Mouse (Mus musculus): ENCODE results near the gene Irs1. TPM values are rescaled to one million over a fixed set of nuclear protein-coding genes. Genes with fewer than 3 reads are reported as not detected.

The Irs1 gene
- polyA plus RNA-seq, 1 experiment from 2014 or later, result 6.3 TPM

DNA sequence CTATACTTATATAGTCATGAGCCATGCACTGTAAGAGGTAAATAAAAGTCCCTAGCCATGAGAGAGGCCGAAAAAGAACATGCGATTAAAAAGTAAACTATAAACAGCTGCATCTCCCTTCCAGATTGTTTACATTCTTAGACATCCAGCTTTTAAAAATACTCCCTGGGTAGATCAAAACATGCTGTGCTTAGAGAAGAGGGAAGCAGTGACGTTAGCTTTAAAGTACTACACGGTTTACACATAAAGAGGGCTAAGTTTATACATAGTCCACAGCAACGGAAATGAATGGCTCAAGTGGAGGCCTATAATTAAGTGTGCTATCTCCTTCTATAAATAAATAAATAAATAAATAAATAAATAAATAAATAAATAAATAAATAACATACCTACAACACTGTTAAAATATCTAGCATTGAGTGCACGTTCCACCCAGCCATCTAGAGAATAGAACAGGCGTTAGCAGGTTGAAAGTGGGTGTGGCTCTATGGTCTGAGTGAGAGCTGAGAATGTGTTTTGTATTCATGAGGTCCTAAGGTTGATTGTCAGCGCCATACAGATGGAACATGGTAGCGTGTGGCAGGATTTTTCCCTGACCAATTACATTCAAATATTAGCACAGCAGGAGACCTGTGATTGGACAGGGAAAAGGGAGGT is 37.3 kb downstream of the Irs1 start:
- DNase-seq (ENCODE audit: low spot score), result no peak
- 85% methylated on average over 9 of the region's 9 CpGs for WGBS
- Histone ChIP-seq H3K27ac (ENCODE audit: low read depth, low read length) (no peak overlapping the region), H3K36me3 (ENCODE audit: control insufficient read depth, insufficient read depth, low read length) (0 out of 2 replicates have a peak, but pooled peaks cover 2% of the 10 kb centered on the region), H3K4me3 (ENCODE audit: low read depth, low read length) (no peak overlapping the region), H3K9me3 (replicated peaks; ENCODE audit: control insufficient read depth, low read length) (no peaks in the 10 kb centered on the region), H3K4me2 (ENCODE audit: low read length) (no peak overlapping the region), H3K27me3 (replicated peaks; ENCODE audit: control insufficient read depth, insufficient read depth, low read length) (no peaks in the 10 kb centered on the region), H3K9ac (ENCODE audit: low read length) (no peak overlapping the region), H3K4me1 (ENCODE audit: control insufficient read depth, insufficient read depth, low read length) (no peaks in the 10 kb centered on the region)
- no peak; the same call in 1 of the 2 replicates for ATAC-seq

DNA sequence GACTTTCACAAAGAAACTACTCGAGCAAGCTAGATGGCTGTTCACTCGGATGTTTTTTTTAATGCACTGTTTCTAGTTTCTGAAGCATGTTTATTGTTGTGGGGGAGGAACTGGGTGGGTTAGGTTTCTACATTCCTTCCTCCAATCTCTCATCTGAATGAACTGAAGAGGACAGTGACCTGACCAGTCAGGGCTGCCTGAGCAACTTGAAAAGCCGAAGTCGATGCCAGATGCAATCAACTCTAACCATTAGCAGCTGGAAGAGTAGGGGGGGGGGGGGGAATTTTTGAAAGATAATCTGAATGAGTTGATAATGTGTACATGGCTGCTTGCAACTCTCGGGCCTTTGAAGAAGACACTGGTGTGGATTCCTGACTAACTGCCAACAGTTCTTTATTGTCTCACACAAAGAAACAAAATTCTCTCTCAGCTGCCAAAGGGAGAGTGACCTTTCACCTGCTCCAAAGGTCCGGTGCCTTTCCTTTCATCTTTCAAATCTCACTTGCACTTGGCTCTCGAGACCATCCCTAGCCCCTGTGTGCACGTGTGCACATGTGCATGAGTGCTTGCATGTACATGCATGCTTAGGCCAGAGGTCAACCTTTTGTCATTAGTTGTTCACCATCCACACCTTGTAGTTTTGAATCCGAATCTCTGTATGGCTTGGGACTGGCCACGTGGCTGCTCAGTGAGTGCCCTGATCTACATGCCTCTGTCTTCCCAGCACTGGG is 43.8 kb downstream of the Irs1 start:
- WGBS, result 77% methylated on average over 10 of the region's 10 CpGs
- Histone ChIP-seq H3K4me3 (ENCODE audit: low read depth, low read length) (no peak overlapping the region), H3K4me2 (ENCODE audit: low read length) (no peak overlapping the region), H3K27ac (ENCODE audit: low read depth, low read length) (no peak overlapping the region), H3K36me3 (ENCODE audit: control insufficient read depth, insufficient read depth, low read length) (0 out of 2 replicates have a peak, but pooled peaks cover 2% of the 10 kb centered on the region), H3K9me3 (replicated peaks; ENCODE audit: control insufficient read depth, low read length) (no peaks in the 10 kb centered on the region), H3K9ac (ENCODE audit: low read length) (no peak overlapping the region), H3K27me3 (replicated peaks; ENCODE audit: control insufficient read depth, insufficient read depth, low read length) (no peaks in the 10 kb centered on the region), H3K4me1 (ENCODE audit: control insufficient read depth, insufficient read depth, low read length) (0 out of 2 replicates have a peak, but pooled peaks cover 5% of the 10 kb centered on the region)
- ATAC-seq (no peak), DNase-seq (ENCODE audit: low spot score) (no peak)

DNA sequence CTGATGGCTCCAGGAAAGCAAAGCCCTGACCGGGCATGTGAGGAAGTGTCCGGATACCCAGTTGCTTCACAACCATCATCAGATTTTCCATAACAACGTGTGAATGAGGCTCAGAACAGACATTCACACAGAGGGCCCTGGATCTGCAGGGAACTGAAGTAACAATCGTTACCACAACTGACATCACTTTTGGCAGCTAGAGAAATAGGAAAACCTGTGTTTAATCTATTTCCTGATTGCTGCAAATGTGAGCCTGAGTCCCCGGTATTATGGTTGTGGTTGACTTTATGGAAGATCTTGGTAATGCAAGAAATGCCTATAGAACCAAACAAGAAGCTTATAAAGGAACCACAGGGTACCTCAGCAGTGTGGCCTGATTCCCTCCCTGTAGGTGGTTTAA is 46.2 kb downstream of the Irs1 start:
- 80% methylated on average over 5 of the region's 5 CpGs for WGBS

DNA sequence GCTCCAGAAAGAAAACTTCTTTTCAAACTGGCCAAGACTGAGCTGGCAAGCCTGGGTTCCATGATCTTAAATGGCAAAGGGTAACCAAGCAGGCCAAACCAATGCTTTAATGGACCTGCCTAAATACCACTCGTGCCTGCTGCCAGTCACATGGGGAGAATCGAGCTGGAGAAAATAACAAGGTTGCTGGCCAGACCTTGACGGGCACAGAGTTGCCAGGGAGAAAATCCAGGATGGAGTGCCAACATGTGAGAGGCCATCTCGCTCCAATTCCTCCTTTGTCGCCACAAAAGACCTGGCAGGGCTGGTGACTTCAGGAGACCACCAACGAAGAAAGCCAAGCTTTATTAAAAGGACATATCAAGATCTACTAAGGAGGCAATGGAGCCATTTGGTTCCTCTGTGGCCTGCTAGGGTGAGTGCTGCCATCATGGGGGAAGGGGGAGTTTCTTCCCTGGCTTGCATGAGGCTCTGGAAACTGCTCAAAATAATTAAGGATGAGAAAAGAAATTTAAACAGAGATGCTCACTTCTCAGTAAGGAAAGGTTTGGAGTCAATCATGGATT is 47.9 kb downstream of the Irs1 start:
- Histone ChIP-seq H3K4me2 (ENCODE audit: low read length) (no peak overlapping the region), H3K9me3 (replicated peaks; ENCODE audit: control insufficient read depth, low read length) (no peaks in the 10 kb centered on the region), H3K27ac (ENCODE audit: low read depth, low read length) (no peak overlapping the region), H3K4me1 (ENCODE audit: control insufficient read depth, insufficient read depth, low read length) (0 out of 2 replicates have a peak, but pooled peaks cover 5% of the 10 kb centered on the region), H3K9ac (ENCODE audit: low read length) (no peak overlapping the region), H3K27me3 (replicated peaks; ENCODE audit: control insufficient read depth, insufficient read depth, low read length) (no peaks in the 10 kb centered on the region), H3K36me3 (ENCODE audit: control insufficient read depth, insufficient read depth, low read length) (peaks cover 4% of the 10 kb centered on the region; the same call in 1 of the 2 replicates), H3K4me3 (ENCODE audit: low read depth, low read length) (no peak overlapping the region)
- DNase-seq (ENCODE audit: low spot score), result peak; percentile 60
- ATAC-seq, result peak; percentile 70; the same call in 1 of the 2 replicates
- WGBS, result 63% methylated on average over 6 of the region's 6 CpGs

More for the DNA sequence above, 46.2 kb downstream of the Irs1 start:
- H3K4me3 ChIP-seq (ENCODE audit: low read depth, low read length), result no peak overlapping the region
- no peak overlapping the region for H3K9ac ChIP-seq (ENCODE audit: low read length)
- ATAC-seq (no peak), DNase-seq (ENCODE audit: low spot score) (no peak)
- H3K36me3 ChIP-seq (ENCODE audit: control insufficient read depth, insufficient read depth, low read length), result no peaks in the 10 kb centered on the region
- H3K27me3 ChIP-seq (replicated peaks; ENCODE audit: control insufficient read depth, insufficient read depth, low read length), result no peaks in the 10 kb centered on the region
- H3K4me2 ChIP-seq (ENCODE audit: low read length), result no peak overlapping the region
- H3K27ac ChIP-seq (ENCODE audit: low read depth, low read length), result no peak overlapping the region
- 0 out of 2 replicates have a peak, but pooled peaks cover 5% of the 10 kb centered on the region for H3K4me1 ChIP-seq (ENCODE audit: control insufficient read depth, insufficient read depth, low read length)
- H3K9me3 ChIP-seq (replicated peaks; ENCODE audit: control insufficient read depth, low read length), result no peaks in the 10 kb centered on the region

DNA sequence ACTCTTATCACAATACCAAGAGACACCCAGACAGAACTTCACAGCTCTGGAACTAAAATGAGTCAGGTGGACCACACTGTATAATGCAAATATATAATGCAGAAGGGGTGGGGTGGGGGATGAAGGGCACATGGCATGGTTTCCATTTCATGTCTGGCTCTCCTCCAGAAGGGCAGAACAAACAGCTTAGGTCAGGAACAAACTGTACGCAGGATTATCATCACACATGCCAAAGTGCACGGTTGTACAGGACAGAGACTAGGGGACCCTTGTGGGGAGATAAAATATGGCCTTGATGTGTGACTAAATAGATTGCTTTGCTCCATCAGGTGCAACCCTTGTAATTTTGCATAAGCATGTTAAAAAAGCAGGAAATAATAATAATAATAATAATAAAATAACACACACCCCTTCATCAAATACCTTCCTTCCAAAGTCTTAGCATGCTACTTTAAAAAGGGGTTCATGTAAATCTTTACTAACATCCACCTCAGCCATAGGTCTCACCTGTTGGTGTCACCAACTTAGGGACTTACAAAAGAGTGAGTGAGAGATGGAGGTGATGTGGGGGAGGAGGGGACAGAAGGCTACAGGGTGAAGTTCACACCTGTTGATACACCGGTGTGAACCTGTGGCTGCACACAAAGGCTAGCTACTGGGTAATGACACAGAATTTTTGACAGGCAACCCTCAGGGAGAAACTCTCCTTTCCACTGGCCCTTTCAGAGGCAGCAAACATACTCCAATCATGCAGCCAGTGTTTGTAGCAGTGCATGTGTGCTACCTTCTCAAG is 51.6 kb downstream of the Irs1 start:
- H3K4me1 ChIP-seq (ENCODE audit: control insufficient read depth, insufficient read depth, low read length), result 0 out of 2 replicates have a peak, but pooled peaks cover 5% of the 10 kb centered on the region
- whole genome bisulfite sequencing, result 87% methylated on average over 3 of the region's 3 CpGs
- no peaks in the 10 kb centered on the region for H3K27me3 ChIP-seq (replicated peaks; ENCODE audit: control insufficient read depth, insufficient read depth, low read length)
- no peak overlapping the region for H3K4me3 ChIP-seq (ENCODE audit: low read depth, low read length)
- no peak for DNase-seq (ENCODE audit: low spot score)
- H3K4me2 ChIP-seq (ENCODE audit: low read length), result no peak overlapping the region
- H3K9ac ChIP-seq (ENCODE audit: low read length), result no peak overlapping the region
- peaks cover 15% of the 10 kb centered on the region; the same call in 1 of the 2 replicates for H3K36me3 ChIP-seq (ENCODE audit: control insufficient read depth, insufficient read depth, low read length)
- ATAC-seq, result no peak
- H3K27ac ChIP-seq (ENCODE audit: low read depth, low read length), result no peak overlapping the region
- H3K9me3 ChIP-seq (replicated peaks; ENCODE audit: control insufficient read depth, low read length), result no peaks in the 10 kb centered on the region

DNA sequence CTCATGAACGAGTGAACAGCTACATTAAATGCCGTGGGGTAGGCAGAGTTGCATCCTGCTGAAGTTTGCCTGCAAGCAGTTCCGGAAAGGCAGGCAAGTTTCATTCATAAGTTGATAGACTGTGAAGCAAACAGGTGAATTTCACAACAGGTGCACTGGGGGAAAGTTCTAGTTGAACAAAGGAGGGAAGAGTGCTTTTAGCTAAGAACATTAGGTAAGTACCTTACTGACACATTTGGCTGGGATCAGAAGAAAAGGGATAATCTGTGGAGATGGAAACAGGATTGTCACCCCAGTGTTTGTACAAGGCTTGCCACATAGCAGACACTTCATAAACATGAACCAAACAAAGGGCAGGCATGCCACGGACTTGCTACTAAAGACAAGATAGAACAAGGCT is 53.0 kb downstream of the Irs1 start:
- ATAC-seq (no peak), DNase-seq (ENCODE audit: low spot score) (no peak)
- Histone ChIP-seq H3K4me2 (ENCODE audit: low read length) (no peak overlapping the region), H3K9me3 (replicated peaks; ENCODE audit: control insufficient read depth, low read length) (no peaks in the 10 kb centered on the region), H3K36me3 (ENCODE audit: control insufficient read depth, insufficient read depth, low read length) (peaks cover 16% of the 10 kb centered on the region; the same call in 1 of the 2 replicates), H3K27me3 (replicated peaks; ENCODE audit: control insufficient read depth, insufficient read depth, low read length) (no peaks in the 10 kb centered on the region), H3K9ac (ENCODE audit: low read length) (no peak overlapping the region), H3K4me3 (ENCODE audit: low read depth, low read length) (no peak overlapping the region), H3K4me1 (ENCODE audit: control insufficient read depth, insufficient read depth, low read length) (0 out of 2 replicates have a peak, but pooled peaks cover 2% of the 10 kb centered on the region), H3K27ac (ENCODE audit: low read depth, low read length) (no peak overlapping the region)
- WGBS, result 77% methylated on average over 4 of the region's 4 CpGs

DNA sequence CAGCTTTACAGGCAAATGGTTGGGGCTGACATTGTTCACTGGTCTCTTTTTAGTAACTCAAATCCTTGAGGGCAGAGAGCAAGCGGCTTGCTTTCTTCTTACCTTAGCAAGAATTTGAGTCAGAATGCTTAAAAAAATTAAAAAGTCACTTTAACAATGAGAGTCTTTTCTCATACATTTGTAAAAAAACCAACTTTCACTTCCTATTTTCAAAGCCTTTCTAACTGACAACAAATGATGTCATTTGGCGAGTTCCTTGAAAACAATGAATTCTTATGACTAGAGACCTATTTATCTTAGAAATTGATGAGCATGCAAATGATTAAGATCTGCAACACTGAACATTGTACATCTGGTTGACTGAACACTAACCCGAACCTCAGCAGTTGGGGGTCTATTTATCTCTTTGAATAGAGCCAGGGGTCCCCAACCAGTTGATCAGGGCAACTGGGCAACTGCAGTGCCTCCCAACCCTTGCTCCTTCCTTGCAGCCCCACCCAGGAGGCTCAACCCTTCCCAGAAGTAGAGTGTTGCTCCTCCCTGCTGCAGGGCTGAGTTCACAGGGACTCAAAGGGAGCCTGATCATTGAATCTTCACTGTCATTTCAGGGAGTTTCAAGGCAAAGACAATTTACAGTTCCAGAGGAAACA is 55.6 kb downstream of the Irs1 start:
- Histone ChIP-seq H3K4me1 (ENCODE audit: control insufficient read depth, insufficient read depth, low read length) (no peaks in the 10 kb centered on the region), H3K4me2 (ENCODE audit: low read length) (no peak overlapping the region), H3K27ac (ENCODE audit: low read depth, low read length) (no peak overlapping the region), H3K27me3 (replicated peaks; ENCODE audit: control insufficient read depth, insufficient read depth, low read length) (no peaks in the 10 kb centered on the region), H3K36me3 (ENCODE audit: control insufficient read depth, insufficient read depth, low read length) (peaks cover 21% of the 10 kb centered on the region; the same call in 1 of the 2 replicates), H3K9ac (ENCODE audit: low read length) (no peak overlapping the region), H3K9me3 (replicated peaks; ENCODE audit: control insufficient read depth, low read length) (no peaks in the 10 kb centered on the region), H3K4me3 (ENCODE audit: low read depth, low read length) (no peak overlapping the region)
- WGBS, result 62% methylated on average over 3 of the region's 3 CpGs
- ATAC-seq (no peak), DNase-seq (ENCODE audit: low spot score) (no peak)

DNA sequence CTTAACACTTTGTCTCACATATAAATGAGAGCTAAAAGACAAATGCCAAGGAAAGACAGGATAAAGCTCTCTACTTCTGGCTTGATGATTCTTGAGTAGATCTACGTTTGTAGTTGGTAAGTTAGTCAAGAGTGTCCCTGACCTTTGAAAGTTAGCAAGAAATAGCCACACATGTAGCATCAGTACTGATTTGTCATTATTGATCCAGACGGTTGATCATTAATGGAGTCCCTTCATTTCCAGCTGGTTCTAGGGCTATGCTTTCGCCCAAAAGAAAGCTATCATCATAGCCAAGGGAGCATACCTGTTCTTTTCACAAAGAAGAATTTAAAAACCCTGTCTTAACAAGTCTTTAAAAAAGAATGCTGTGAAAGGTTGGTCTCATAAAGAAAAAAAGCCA is 56.6 kb downstream of the Irs1 start:
- Histone ChIP-seq H3K9ac (ENCODE audit: low read length) (no peak overlapping the region), H3K27me3 (replicated peaks; ENCODE audit: control insufficient read depth, insufficient read depth, low read length) (no peaks in the 10 kb centered on the region), H3K4me3 (ENCODE audit: low read depth, low read length) (no peak overlapping the region), H3K4me1 (ENCODE audit: control insufficient read depth, insufficient read depth, low read length) (no peaks in the 10 kb centered on the region), H3K27ac (ENCODE audit: low read depth, low read length) (no peak overlapping the region), H3K36me3 (ENCODE audit: control insufficient read depth, insufficient read depth, low read length) (peaks cover 21% of the 10 kb centered on the region; the same call in 1 of the 2 replicates), H3K4me2 (ENCODE audit: low read length) (no peak overlapping the region), H3K9me3 (replicated peaks; ENCODE audit: control insufficient read depth, low read length) (no peaks in the 10 kb centered on the region)
- WGBS, result 95% methylated on average over 3 of the region's 3 CpGs
- DNase-seq (ENCODE audit: low spot score) (no peak), ATAC-seq (no peak)

All from forebrain, embryonic 14.5 days (tissue).